Mouse (Mus musculus): ENCODE measurements around the gene Exd1. TPM values are rescaled to one million over a fixed set of nuclear protein-coding genes. Genes with fewer than 3 reads are reported as not detected.

Gene Exd1
- total and polyA plus RNA-seq, 2 experiments = 0.83 to 0.87 TPM

DNA sequence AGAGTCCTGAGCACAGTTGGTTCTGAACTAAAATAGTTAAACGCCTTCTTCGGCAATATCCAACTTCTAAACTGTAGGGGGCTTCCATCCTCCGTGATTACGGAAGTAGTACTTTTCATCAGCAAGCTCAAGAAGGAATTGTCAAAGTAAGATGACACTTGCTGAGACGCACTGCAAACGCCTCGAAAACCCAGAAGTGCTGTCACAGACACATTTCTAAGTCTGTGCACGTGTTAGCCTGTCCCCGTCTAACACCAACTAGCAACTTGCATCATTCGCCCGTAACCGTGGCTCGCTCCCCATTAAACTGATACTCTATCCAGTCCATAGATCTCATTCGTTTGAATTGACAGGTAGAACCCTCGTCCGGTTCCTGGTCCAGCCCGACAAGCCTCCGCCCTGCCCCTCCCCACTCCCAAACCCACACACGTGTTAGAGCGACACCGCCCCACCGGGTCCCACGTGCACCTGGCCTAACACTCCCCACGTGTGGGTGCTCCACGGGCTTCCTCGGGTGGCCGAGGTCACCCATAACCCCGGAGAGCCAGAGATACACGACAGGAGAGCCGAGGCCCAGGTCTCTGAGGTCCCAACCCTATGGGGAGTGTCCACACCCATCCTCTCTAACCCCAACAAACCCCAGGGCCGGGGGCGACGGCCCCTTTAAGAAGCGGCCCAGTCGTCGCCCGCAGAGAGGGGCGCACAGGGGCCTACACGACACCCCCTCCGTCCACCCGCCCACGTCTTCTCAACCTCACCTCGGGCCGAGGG is 70.6 kb downstream of the Exd1 start:
- peaks cover 8% of the 10 kb centered on the region for H3K4me1 ChIP-seq (ENCODE audit: control insufficient read depth, insufficient read depth, low read length)
- no peaks in the 10 kb centered on the region for H3K27me3 ChIP-seq (ENCODE audit: control insufficient read depth, insufficient read depth, low read length)
- H3K27ac ChIP-seq (replicated peaks; ENCODE audit: insufficient read depth, low read depth, low read length) = peak overlapping the region; percentile 95
- peaks cover 3% of the 10 kb centered on the region; the same call in 1 of the 2 replicates for H3K36me3 ChIP-seq (ENCODE audit: control insufficient read depth, insufficient read depth, low read length)
- peak overlapping the region; percentile 95 for H3K9ac ChIP-seq (ENCODE audit: low read depth, low read length)
- peak overlapping the region; percentile 81 for H3K4me3 ChIP-seq (ENCODE audit: insufficient read depth, low read depth, low read length)
- DNase-seq (ENCODE audit: extremely low read depth, low read depth, low spot score) = peak; percentile 76
- WGBS = under 1% methylated on average over 41 of the region's 44 CpGs
- peaks cover 9% of the 10 kb centered on the region; the same call in 1 of the 2 replicates for H3K79me2 ChIP-seq (ENCODE audit: control insufficient read depth, insufficient read depth, low read length)
- TF ChIP-seq POLR2A (IDR thresholded peaks at IDR 0.05; ENCODE audit: extremely low read depth, insufficient read depth, low read length) (no peak), CTCF (IDR thresholded peaks at IDR 0.05; ENCODE audit: low read depth, low read length) (no peak)

DNA sequence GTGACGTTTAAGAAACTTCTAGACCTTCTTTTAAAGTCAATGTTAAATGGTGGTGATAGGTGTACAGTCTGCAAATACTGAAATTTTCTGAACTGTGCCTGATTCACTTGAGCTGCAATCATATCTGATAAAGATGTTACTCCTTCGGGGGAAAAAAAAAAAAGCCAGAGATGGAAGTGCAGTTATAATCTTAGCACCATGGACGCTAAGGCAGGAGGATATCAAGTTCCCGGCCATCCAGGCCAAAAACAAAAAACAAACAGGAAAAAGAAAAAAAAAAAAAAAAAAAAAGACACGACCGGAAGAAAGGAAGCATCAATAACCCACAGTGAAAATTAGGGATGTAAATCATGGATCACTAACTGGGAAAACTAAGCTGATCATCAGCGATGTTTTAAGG is 71.3 kb downstream of the Exd1 start:
- no peaks in the 10 kb centered on the region for H3K27me3 ChIP-seq (ENCODE audit: control insufficient read depth, insufficient read depth, low read length)
- peaks cover 12% of the 10 kb centered on the region; the same call in 1 of the 2 replicates for H3K79me2 ChIP-seq (ENCODE audit: control insufficient read depth, insufficient read depth, low read length)
- H3K4me1 ChIP-seq (ENCODE audit: control insufficient read depth, insufficient read depth, low read length) = peaks cover 8% of the 10 kb centered on the region
- 13% methylated on average over 7 of the region's 7 CpGs for WGBS
- no peak overlapping the region for H3K9ac ChIP-seq (ENCODE audit: low read depth, low read length)
- no peak overlapping the region for H3K27ac ChIP-seq (replicated peaks; ENCODE audit: insufficient read depth, low read depth, low read length)
- DNase-seq (ENCODE audit: extremely low read depth, low read depth, low spot score) = no peak
- H3K36me3 ChIP-seq (ENCODE audit: control insufficient read depth, insufficient read depth, low read length) = peaks cover 3% of the 10 kb centered on the region; the same call in 1 of the 2 replicates
- peak overlapping the region; percentile 81; the same call in 1 of the 2 replicates for H3K4me3 ChIP-seq (ENCODE audit: insufficient read depth, low read depth, low read length)
- TF ChIP-seq POLR2A (IDR thresholded peaks at IDR 0.05; ENCODE audit: extremely low read depth, insufficient read depth, low read length) (no peak), CTCF (IDR thresholded peaks at IDR 0.05; ENCODE audit: low read depth, low read length) (no peak)

Other genes starting within 250 kb of the Exd1 start
- 3.0 and 5.2 TPM in 2 replicates for gene Dll4, start 221.8 kb downstream of the Exd1 start, total RNA-seq (2014; rRNA removed)
- gene Dll4, start 221.8 kb downstream of the Exd1 start, polyA plus RNA-seq (2012; rRNA removed) = 3.1 and 4.1 TPM in 2 replicates
- 3.2 and 5.5 TPM in 2 replicates for gene Chac1, start 196.4 kb downstream of the Exd1 start, total RNA-seq (2014; rRNA removed)
- 4.1 and 6.1 TPM in 2 replicates for gene Chac1, start 196.4 kb downstream of the Exd1 start, polyA plus RNA-seq (2012; rRNA removed)
- gene Ino80, start 69.9 kb downstream of the Exd1 start, total RNA-seq (2014; rRNA removed) = 8.7 and 9.9 TPM in 2 replicates
- gene Ino80, start 69.9 kb downstream of the Exd1 start, polyA plus RNA-seq (2012; rRNA removed) = 2.8 and 3.7 TPM in 2 replicates
- gene Chp1, start 70 bp upstream of the Exd1 start, total RNA-seq (2014; rRNA removed) = 165 and 178 TPM in 2 replicates
- 176 and 216 TPM in 2 replicates for gene Chp1, start 70 bp upstream of the Exd1 start, polyA plus RNA-seq (2012; rRNA removed)
- gene Nusap1, start 70.7 kb upstream of the Exd1 start, total RNA-seq (2014; rRNA removed) = 0.46 and 1.4 TPM in 2 replicates
- 0.06 and 0.07 TPM in 2 replicates for gene Nusap1, start 70.7 kb upstream of the Exd1 start, polyA plus RNA-seq (2012; rRNA removed)
- 0.92 and 0.94 TPM in 2 replicates for gene Oip5, start 70.8 kb upstream of the Exd1 start, total RNA-seq (2014; rRNA removed)
- 0.37 and 0.69 TPM in 2 replicates for gene Oip5, start 70.8 kb upstream of the Exd1 start, polyA plus RNA-seq (2012; rRNA removed)
- gene Ndufaf1, start 115.2 kb upstream of the Exd1 start, total RNA-seq (2014; rRNA removed) = 28.0 and 36.2 TPM in 2 replicates
- 7.6 and 9.4 TPM in 2 replicates for gene Ndufaf1, start 115.2 kb upstream of the Exd1 start, polyA plus RNA-seq (2012; rRNA removed)
- gene Rtf1, start 127.4 kb upstream of the Exd1 start, total RNA-seq (2014; rRNA removed) = 5.4 and 5.6 TPM in 2 replicates
- gene Rtf1, start 127.4 kb upstream of the Exd1 start, polyA plus RNA-seq (2012; rRNA removed) = 4.4 and 5.2 TPM in 2 replicates
- gene Itpka, start 194.7 kb upstream of the Exd1 start, total RNA-seq (2014; rRNA removed) = 0.65 and 1.8 TPM in 2 replicates
- 1.7 and 3.6 TPM in 2 replicates for gene Itpka, start 194.7 kb upstream of the Exd1 start, polyA plus RNA-seq (2012; rRNA removed)
- 0.07 TPM in 1 of 2 replicates, not detected in the other for gene Ltk, start 212.8 kb upstream of the Exd1 start, total RNA-seq (2014; rRNA removed)
- gene Ltk, start 212.8 kb upstream of the Exd1 start, polyA plus RNA-seq (2012; rRNA removed) = 0.10 and 0.66 TPM in 2 replicates
- gene Rpap1, start 239.9 kb upstream of the Exd1 start, total RNA-seq (2014; rRNA removed) = 2.4 and 3.3 TPM in 2 replicates
- 6.2 and 10.5 TPM in 2 replicates for gene Rpap1, start 239.9 kb upstream of the Exd1 start, polyA plus RNA-seq (2012; rRNA removed)